Mouse (Mus musculus): ENCODE measurements around the gene Cyp4a31.
"Not testable (repeated sequence)": the region's sequence is repeated elsewhere in the genome, so short reads cannot be mapped to it uniquely, and the experiment has no call there.

Cyp4a31 gene

GRCm38 (mm10) chr4:115563401-115563800 lies at the start of gene Cyp4a31:
Gene Cyp4a31, plus strand, starts transcription at chr4:115563649.
- in situ Hi-C loops (cut with MboI; ENCODE audit: low pct_unique_long_range_greater_than_20kb in 1 of 2, low sequenced_read_pairs in 2 of 2, unreplicated experiment in 1 of 2) = no loop called here

GRCm38 (mm10) chr4:115513964-115514363 lies 49.5 kb upstream of the Cyp4a31 start:
- in situ Hi-C loops (cut with MboI; ENCODE audit: low pct_unique_long_range_greater_than_20kb in 1 of 2, low sequenced_read_pairs in 2 of 2, unreplicated experiment in 1 of 2) = not testable (repeated sequence)

GRCm38 (mm10) chr4:115518000-115518399 lies 45.4 kb upstream of the Cyp4a31 start, which contains the start of gene Cyp4a10:
Gene Cyp4a10, plus strand, starts transcription at chr4:115518264.
- in situ Hi-C loops (cut with MboI; ENCODE audit: low pct_unique_long_range_greater_than_20kb in 1 of 2, low sequenced_read_pairs in 2 of 2, unreplicated experiment in 1 of 2) = not testable (repeated sequence)

GRCm38 (mm10) chr4:115519444-115519843 lies 44.0 kb upstream of the Cyp4a31 start:
- in situ Hi-C loops (cut with MboI; ENCODE audit: low pct_unique_long_range_greater_than_20kb in 1 of 2, low sequenced_read_pairs in 2 of 2, unreplicated experiment in 1 of 2) = no loop called here

GRCm38 (mm10) chr4:115521766-115522165 lies 41.7 kb upstream of the Cyp4a31 start:
- in situ Hi-C loops (cut with MboI; ENCODE audit: low pct_unique_long_range_greater_than_20kb in 1 of 2, low sequenced_read_pairs in 2 of 2, unreplicated experiment in 1 of 2) = no loop called here

- in situ Hi-C loops (cut with MboI; ENCODE audit: low pct_unique_long_range_greater_than_20kb in 1 of 2, low sequenced_read_pairs in 2 of 2, unreplicated experiment in 1 of 2) = no loop called here
Measured at GRCm38 (mm10) chr4:115545101-115545500, 18.3 kb upstream of the Cyp4a31 start.

GRCm38 (mm10) chr4:115546141-115546828 lies 17.2 kb upstream of the Cyp4a31 start:
- in situ Hi-C loops (cut with MboI; ENCODE audit: low pct_unique_long_range_greater_than_20kb in 1 of 2, low sequenced_read_pairs in 2 of 2, unreplicated experiment in 1 of 2) = no loop called here

GRCm38 (mm10) chr4:115552726-115553125 lies 10.7 kb upstream of the Cyp4a31 start:
- in situ Hi-C loops (cut with MboI; ENCODE audit: low pct_unique_long_range_greater_than_20kb in 1 of 2, low sequenced_read_pairs in 2 of 2, unreplicated experiment in 1 of 2) = no loop called here

GRCm38 (mm10) chr4:115555513-115555912 lies 7.9 kb upstream of the Cyp4a31 start:
- in situ Hi-C loops (cut with MboI; ENCODE audit: low pct_unique_long_range_greater_than_20kb in 1 of 2, low sequenced_read_pairs in 2 of 2, unreplicated experiment in 1 of 2) = no loop called here

- in situ Hi-C loops (cut with MboI; ENCODE audit: low pct_unique_long_range_greater_than_20kb in 1 of 2, low sequenced_read_pairs in 2 of 2, unreplicated experiment in 1 of 2) = no loop called here
Measured at GRCm38 (mm10) chr4:115557861-115558561, 5.4 kb upstream of the Cyp4a31 start.

GRCm38 (mm10) chr4:115561236-115561635 lies 2.2 kb upstream of the Cyp4a31 start:
- in situ Hi-C loops (cut with MboI; ENCODE audit: low pct_unique_long_range_greater_than_20kb in 1 of 2, low sequenced_read_pairs in 2 of 2, unreplicated experiment in 1 of 2) = not testable (repeated sequence)

GRCm38 (mm10) chr4:115564469-115565225 lies 1.2 kb downstream of the Cyp4a31 start:
- in situ Hi-C loops (cut with MboI; ENCODE audit: low pct_unique_long_range_greater_than_20kb in 1 of 2, low sequenced_read_pairs in 2 of 2, unreplicated experiment in 1 of 2) = not testable (repeated sequence)

- in situ Hi-C loops (cut with MboI; ENCODE audit: low pct_unique_long_range_greater_than_20kb in 1 of 2, low sequenced_read_pairs in 2 of 2, unreplicated experiment in 1 of 2) = no loop called here
Measured at GRCm38 (mm10) chr4:115575255-115575654, 11.8 kb downstream of the Cyp4a31 start.

- in situ Hi-C loops (cut with MboI; ENCODE audit: low pct_unique_long_range_greater_than_20kb in 1 of 2, low sequenced_read_pairs in 2 of 2, unreplicated experiment in 1 of 2) = no loop called here
Measured at GRCm38 (mm10) chr4:115575776-115576175, 12.3 kb downstream of the Cyp4a31 start.

GRCm38 (mm10) chr4:115583036-115583435 lies 19.6 kb downstream of the Cyp4a31 start:
- in situ Hi-C loops (cut with MboI; ENCODE audit: low pct_unique_long_range_greater_than_20kb in 1 of 2, low sequenced_read_pairs in 2 of 2, unreplicated experiment in 1 of 2) = no loop called here

GRCm38 (mm10) chr4:115596357-115596756 lies 32.9 kb downstream of the Cyp4a31 start:
- in situ Hi-C loops (cut with MboI; ENCODE audit: low pct_unique_long_range_greater_than_20kb in 1 of 2, low sequenced_read_pairs in 2 of 2, unreplicated experiment in 1 of 2) = no loop called here

GRCm38 (mm10) chr4:115596824-115597336 lies 33.4 kb downstream of the Cyp4a31 start:
- in situ Hi-C loops (cut with MboI; ENCODE audit: low pct_unique_long_range_greater_than_20kb in 1 of 2, low sequenced_read_pairs in 2 of 2, unreplicated experiment in 1 of 2) = no loop called here

GRCm38 (mm10) chr4:115600611-115601010 lies 37.2 kb downstream of the Cyp4a31 start, which contains the start of gene Cyp4a32:
Gene Cyp4a32, plus strand, starts transcription at chr4:115600969.
- in situ Hi-C loops (cut with MboI; ENCODE audit: low pct_unique_long_range_greater_than_20kb in 1 of 2, low sequenced_read_pairs in 2 of 2, unreplicated experiment in 1 of 2) = not testable (repeated sequence)

GRCm38 (mm10) chr4:115614005-115614404 lies 50.6 kb downstream of the Cyp4a31 start:
- in situ Hi-C loops (cut with MboI; ENCODE audit: low pct_unique_long_range_greater_than_20kb in 1 of 2, low sequenced_read_pairs in 2 of 2, unreplicated experiment in 1 of 2) = no loop called here

All from mouse embryonic stem cell (cell line).